Mouse (Mus musculus) MEL-GATA-1-ER (cell line): ENCODE measurements around the gene Nhp2.

ENCODE experiments used
- DNase-seq: peaks from one replicate; pipeline ENCODE4 v3.0.0-alpha.2; 2012; ENCODE audit warnings: low read depth; ENCODE audit errors: extremely low read depth

The Nhp2 gene

DNA sequence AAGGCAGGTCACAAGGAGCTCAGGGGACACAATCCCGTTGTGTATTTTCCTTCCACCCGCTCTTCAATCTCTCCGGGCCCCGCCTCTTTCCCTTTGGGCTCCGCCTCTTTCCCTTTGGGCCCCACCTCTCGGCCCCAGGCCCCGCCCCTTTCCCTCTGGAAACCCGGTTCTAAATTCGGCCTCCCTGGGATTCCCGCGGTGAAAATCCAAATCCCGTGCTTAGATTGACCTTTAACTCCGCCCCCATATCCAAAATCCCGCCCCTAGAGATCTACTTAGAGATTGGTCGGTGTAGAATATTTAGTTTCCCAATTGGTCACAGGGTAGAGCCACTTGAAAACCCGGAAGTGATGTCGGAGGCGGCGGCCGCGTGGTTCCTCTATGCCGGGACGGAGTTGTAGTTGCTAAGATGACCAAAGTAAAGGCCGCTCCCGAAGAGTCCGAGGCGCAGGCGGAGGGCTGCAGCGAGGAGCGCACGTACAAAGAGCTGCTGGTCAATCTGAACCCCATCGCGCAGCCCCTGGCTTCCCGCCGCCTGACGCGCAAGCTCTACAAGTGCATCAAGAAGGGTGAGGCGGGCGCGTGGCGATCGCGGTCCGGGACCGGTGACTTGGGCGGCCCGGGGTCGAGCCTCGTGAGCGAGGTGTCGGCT is at the start of gene Nhp2:
TSS of gene Nhp2 (plus strand) at position 327 of the 652 bp plus-strand sequence.
- peak; percentile 98 for DNase-seq

- no peak for DNase-seq
These were observed 43.1 kb upstream of the Nhp2 start for GRCm38 (mm10) chr11:51576454-51576853.

- no peak for DNase-seq
These were observed 41.9 kb upstream of the Nhp2 start for GRCm38 (mm10) chr11:51577587-51577986.

- DNase-seq, result no peak
These were observed 40.5 kb upstream of the Nhp2 start for GRCm38 (mm10) chr11:51579024-51579423.

DNA sequence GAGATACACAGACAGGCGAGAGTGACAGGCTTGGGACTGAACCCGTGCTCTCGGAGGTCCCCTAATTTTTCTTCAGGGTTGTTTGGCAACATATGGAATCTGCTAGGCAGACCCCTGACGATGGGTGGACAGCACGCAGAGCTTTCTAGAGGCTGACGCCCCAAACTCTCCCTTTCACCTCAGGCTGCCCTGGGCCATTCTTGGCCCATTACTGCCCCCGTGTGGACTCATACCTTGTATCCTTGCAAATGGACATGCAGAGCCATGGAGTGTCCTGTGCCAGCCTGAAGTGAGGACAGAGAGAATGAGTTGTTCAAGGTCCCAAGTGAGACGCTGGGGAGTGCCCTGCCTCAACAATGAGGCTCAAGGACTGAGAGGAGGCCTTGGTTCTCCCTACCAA is 36.8 kb upstream of the Nhp2 start:
- DNase-seq, result no peak

DNA sequence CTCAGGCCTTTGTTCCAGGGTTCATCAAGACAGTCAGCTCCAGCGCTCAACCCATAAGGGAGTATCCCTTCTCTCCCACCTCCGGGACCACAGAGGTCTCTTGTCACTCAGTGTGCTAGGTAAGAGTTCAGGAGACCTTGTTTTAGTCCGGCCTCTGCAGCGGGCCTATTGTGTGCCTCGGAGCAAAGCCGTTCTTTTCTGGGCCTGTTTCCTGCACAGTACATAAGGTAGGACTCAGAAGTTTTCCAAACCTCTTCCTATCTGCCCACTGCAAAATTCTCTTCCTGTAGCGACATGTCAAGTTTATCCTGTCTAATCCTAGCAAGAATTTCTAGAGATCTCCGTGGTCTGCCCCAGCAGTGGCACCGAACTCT is 35.5 kb upstream of the Nhp2 start:
- no peak for DNase-seq

DNA sequence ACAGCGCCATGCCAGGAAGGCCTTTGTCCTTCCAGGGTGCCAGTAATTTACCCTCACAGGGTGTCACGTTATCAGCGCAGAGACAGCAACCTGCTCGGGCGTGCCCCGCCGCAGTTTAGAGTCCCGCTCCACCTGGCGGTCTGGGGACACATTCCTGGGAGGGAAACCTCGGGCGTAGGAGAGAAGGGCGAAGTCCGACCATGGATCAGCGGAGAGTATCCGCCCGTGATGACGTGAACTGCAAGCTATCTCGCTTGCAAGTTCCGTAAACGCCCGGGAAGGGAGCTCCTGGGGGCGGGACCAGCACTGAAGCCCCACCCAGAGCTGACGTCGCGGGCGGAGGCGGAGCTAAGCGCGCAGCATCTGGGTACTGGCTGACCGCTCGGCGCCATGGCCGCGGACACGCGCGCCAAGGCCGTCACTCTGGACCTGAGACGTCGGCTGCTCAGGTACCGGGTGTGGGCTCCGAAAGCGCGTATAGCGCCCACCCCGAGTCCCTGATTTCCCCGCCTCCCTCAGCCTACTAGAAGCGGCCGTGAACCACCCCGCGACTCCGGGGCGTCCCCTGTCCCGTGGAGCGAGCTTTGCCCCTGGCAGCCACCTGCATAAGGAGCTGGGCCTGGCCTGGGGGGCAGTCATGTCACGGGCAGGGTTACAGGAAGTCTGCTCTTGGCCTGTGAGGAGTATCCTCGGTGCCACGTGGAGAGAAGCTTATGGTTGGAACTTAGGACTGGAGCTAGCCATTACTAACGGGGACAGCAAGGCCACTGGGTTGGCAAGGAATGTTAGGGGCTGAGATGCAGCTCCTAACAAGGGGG is 34.9 kb upstream of the Nhp2 start, which contains the start of gene Phykpl:
TSS of gene Phykpl (plus strand) at position 327 of the 818 bp plus-strand sequence.
- peak; percentile 77 for DNase-seq

DNA sequence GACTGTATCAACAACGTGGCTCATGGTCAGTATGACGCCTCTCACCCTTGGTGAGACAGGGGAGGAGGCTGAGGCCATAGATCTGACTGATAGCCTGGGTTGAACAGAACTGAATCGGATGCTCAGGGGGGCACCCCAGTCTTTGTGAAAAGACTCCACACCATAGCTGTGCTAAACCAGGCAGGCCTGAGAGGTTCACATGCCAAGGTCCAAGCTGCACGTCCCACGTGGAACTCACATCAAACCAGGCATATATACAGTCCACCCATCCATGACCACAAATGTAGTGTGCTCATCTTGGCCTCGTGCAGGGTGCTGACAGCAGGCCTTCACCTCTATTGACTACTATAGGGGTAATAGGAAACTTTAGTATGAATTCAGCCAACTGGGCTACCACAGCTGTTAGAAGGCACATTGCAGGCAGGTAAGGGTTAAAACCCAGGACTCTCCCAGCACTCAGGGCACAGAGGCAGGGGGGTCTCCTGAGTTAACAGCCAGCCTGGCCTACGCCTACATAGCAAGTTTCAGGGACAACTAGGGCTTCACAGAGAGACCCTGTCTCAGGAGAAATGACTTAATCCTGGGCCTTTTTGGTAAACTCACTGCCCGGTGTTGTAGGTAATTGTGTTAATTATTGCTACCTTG is 33.8 kb upstream of the Nhp2 start:
- no peak for DNase-seq

GRCm38 (mm10) chr11:51586411-51586810 is 33.1 kb upstream of the Nhp2 start:
- no peak for DNase-seq

GRCm38 (mm10) chr11:51587059-51587458 is 32.5 kb upstream of the Nhp2 start:
- DNase-seq, result no peak

DNA sequence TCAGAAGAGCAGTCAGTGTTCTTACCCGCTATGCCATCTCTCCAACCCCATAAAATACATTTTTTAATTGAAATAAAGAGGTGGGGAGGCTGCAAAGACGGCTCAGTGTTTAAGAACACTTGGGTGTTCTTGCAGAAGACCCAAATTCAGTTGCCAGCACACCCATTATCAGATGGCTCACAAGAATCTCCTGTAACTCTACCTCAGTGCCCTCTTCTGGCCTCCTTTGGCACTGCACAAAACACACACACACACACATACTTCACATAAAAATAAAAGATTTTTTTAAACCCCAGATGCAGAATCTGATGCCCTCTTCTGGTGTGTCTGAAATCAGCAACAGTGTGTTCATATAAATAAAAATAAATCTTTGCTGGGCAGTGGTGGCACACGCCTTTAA is 30.7 kb upstream of the Nhp2 start:
- DNase-seq, result no peak

DNA sequence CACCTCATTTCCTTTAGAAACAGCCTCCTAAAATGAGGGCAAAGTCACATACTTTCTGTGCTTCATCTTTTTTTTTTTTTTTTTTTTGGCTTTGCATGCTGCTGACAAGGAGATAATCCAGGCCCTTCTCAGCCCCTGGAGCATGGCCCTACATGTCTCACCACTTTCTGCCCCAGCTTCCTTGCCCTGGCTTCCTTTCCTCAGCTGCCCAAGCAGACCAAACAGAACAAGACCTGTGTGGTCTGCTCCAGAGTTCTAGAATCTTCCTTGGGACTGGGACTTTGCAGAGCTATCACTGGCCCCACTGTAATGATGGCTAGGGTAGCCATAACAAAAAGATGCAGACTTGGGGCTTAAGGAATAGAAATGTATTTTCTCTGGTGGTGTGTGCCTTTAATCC is 29.5 kb upstream of the Nhp2 start:
- DNase-seq, result no peak

GRCm38 (mm10) chr11:51591168-51591567 is 28.4 kb upstream of the Nhp2 start:
- no peak for DNase-seq

DNA sequence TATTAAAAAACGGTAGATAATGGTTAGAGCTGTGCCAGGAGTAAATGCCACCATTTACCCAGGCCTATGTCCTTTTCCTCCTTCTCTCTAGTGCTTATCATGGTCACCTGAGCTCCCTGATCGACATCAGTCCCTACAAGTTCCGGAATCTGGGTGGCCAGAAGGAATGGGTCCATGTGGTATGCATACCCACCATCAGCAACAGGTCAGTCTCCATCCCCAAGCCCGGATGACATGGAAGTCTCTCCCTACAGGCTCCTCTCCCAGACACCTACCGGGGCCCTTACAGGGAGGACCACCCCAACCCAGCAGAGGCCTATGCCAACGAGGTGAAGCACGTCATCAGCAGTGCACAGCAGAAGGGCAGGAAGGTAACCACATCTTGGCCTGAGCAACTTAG is 27.6 kb upstream of the Nhp2 start:
- DNase-seq, result no peak

- no peak for DNase-seq
These were observed 26.2 kb upstream of the Nhp2 start for GRCm38 (mm10) chr11:51593368-51593767.

GRCm38 (mm10) chr11:51593849-51594248 is 25.7 kb upstream of the Nhp2 start:
- DNase-seq, result no peak

DNA sequence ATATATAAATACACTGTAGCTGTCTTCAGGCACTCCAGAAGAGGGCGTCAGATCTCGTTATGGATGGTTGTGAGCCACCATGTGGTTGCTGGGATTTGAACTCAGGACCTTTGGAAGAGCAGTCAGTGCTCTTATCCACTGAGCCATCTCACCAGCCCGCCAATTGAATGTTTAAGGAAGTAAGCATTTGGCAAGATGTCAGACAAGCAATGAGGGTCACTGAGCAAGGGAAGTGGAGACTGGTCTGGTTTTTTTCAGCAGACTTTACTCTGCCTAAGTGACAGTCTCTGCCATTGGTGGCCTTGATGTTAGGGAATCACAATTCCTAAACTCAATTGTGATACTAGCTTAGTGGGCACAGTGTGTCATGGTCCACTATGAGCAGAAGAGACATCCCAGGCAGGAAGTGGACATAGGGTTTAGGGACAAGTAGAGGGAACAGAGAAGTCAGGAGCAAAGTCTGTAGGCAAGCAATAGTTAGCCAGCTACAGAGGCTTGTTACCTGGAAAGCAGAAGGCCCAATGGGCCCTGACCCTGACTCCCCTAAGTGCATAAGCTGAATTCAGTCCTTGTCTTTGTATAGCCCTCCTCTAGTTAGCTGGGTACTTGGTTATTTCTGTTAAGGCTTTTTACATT is 24.7 kb upstream of the Nhp2 start:
- no peak for DNase-seq

DNA sequence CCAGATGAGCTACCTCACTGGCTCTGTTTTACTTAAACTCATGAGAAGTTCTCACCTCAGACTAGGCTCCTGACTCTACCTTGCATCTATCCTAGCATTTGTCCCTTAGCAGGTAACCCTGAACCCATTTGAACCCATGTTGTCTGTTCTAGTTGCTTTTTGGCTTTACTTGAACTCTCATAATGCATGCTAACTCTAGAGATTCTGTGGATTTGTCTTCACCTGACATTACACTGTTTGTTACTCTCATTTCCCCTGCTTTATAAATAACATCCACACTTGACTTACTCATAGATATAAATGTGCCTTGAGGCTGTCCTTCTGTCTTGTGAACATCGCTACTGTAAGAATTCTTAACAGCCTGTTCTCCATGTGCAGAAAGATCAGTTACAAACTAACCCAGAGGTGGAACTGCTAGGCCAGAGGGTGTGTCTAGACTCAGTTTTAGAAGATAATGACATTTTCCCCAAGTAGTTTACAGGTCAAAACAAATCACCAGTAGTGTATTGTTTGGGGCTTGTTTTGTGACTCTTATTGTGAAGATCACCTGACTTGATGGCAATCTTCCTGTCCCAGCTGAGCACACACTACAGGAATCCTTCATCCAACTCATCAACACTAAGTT is 24.0 kb upstream of the Nhp2 start:
- DNase-seq, result no peak

- no peak for DNase-seq
These were observed 22.0 kb upstream of the Nhp2 start for GRCm38 (mm10) chr11:51597553-51597952.

- no peak for DNase-seq
These were observed 17.3 kb upstream of the Nhp2 start for GRCm38 (mm10) chr11:51602253-51602652.
